Mouse (Mus musculus): Measurements from ENCODE around the gene Prkcd.

Gene Prkcd

GRCm38 (mm10) chr14:30575791-30576190 is 50.2 kb downstream of the Prkcd start:
- no peak for DNase-seq (ENCODE audit: low read depth, low spot score)

GRCm38 (mm10) chr14:30573983-30574584 is 51.9 kb downstream of the Prkcd start:
- DNase-seq (ENCODE audit: low read depth, low spot score), result peak; percentile 86

- DNase-seq (ENCODE audit: low read depth, low spot score), result no peak
Observed at GRCm38 (mm10) chr14:30573235-30573634, 52.8 kb downstream of the Prkcd start.

GRCm38 (mm10) chr14:30572253-30572652 is 53.8 kb downstream of the Prkcd start:
- DNase-seq (ENCODE audit: low read depth, low spot score), result no peak

- DNase-seq (ENCODE audit: low read depth, low spot score), result no peak
Observed at GRCm38 (mm10) chr14:30570303-30570702, 55.7 kb downstream of the Prkcd start.

GRCm38 (mm10) chr14:30568016-30568415 is 58.0 kb downstream of the Prkcd start:
- DNase-seq (ENCODE audit: low read depth, low spot score), result no peak

- DNase-seq (ENCODE audit: low read depth, low spot score), result no peak
Observed at GRCm38 (mm10) chr14:30566317-30566716, 59.7 kb downstream of the Prkcd start.

GRCm38 (mm10) chr14:30564451-30564850 is 61.6 kb downstream of the Prkcd start:
- no peak for DNase-seq (ENCODE audit: low read depth, low spot score)

GRCm38 (mm10) chr14:30562343-30562742 is 63.7 kb downstream of the Prkcd start:
- no peak for DNase-seq (ENCODE audit: low read depth, low spot score)

- DNase-seq (ENCODE audit: low read depth, low spot score), result no peak
Observed at GRCm38 (mm10) chr14:30561470-30562187, 64.4 kb downstream of the Prkcd start.

GRCm38 (mm10) chr14:30560803-30561389 is 65.1 kb downstream of the Prkcd start:
- DNase-seq (ENCODE audit: low read depth, low spot score), result no peak

- DNase-seq (ENCODE audit: low read depth, low spot score), result no peak
Observed at GRCm38 (mm10) chr14:30559321-30559850, 66.6 kb downstream of the Prkcd start.

- no peak for DNase-seq (ENCODE audit: low read depth, low spot score)
Observed at GRCm38 (mm10) chr14:30557730-30558129, 68.3 kb downstream of the Prkcd start.

- DNase-seq (ENCODE audit: low read depth, low spot score), result no peak
Observed at GRCm38 (mm10) chr14:30556651-30557050, 69.4 kb downstream of the Prkcd start.

- no peak for DNase-seq (ENCODE audit: low read depth, low spot score)
Observed at GRCm38 (mm10) chr14:30553185-30553584, 72.8 kb downstream of the Prkcd start.

GRCm38 (mm10) chr14:30551981-30552380 is 74.0 kb downstream of the Prkcd start:
- DNase-seq (ENCODE audit: low read depth, low spot score), result no peak

GRCm38 (mm10) chr14:30551509-30551908 is 74.5 kb downstream of the Prkcd start:
- no peak for DNase-seq (ENCODE audit: low read depth, low spot score)

- DNase-seq (ENCODE audit: low read depth, low spot score), result no peak
Observed at GRCm38 (mm10) chr14:30550232-30551070, 75.6 kb downstream of the Prkcd start.

- peak; percentile 28 for DNase-seq (ENCODE audit: low read depth, low spot score)
Observed at GRCm38 (mm10) chr14:30549777-30550149, 76.2 kb downstream of the Prkcd start.

- DNase-seq (ENCODE audit: low read depth, low spot score), result peak; percentile 93
Observed at GRCm38 (mm10) chr14:30548965-30549776, 76.8 kb downstream of the Prkcd start.

GRCm38 (mm10) chr14:30548131-30548720 is 77.8 kb downstream of the Prkcd start, which contains the start of gene Tkt:
Gene Tkt (plus strand): TSS chr14:30548359.
- DNase-seq (ENCODE audit: low read depth, low spot score), result peak; percentile 21
